Mouse (Mus musculus) neural tube, embryonic 11.5 days (tissue): ENCODE data around the gene Kif13a. TPM values are rescaled to one million over a fixed set of nuclear protein-coding genes. Genes with fewer than 3 reads are reported as not detected.

Experiments
- ATAC-seq: fragments of 200-750 bp; cut with Nextera tagmentation; 2 replicates; pipeline ENCODE4 v1.8.0; 2017; ENCODE audit warnings: moderate number of reproducible peaks, mild to moderate bottlenecking, moderate TSS enrichment, moderate library complexity; ENCODE audit not compliant: insufficient read depth, low FRiP score, low TSS enrichment
- DNase-seq: peaks from one replicate; pipeline ENCODE4 v3.0.0-alpha.2; 2015; ENCODE audit warnings: low spot score
- H3K27ac ChIP-seq: fragments of 300-500 bp; sonication (generic); 2 replicates; pipeline ENCODE4 v1.5.1; 2014; ENCODE audit warnings: low read depth, mild to moderate bottlenecking, low read length
- H3K27me3 ChIP-seq: fragments of 300-500 bp; sonication (generic); 2 replicates; pipeline ENCODE4 v1.6.1; 2014; ENCODE audit warnings: mild to moderate bottlenecking, low read length, mixed read lengths; ENCODE audit not compliant: control insufficient read depth, insufficient read depth
- H3K36me3 ChIP-seq: fragments of 300-500 bp; sonication (generic); 2 replicates; pipeline ENCODE4 v1.6.1; 2014; ENCODE audit warnings: mild to moderate bottlenecking, low read length, moderate library complexity, mixed read lengths; ENCODE audit not compliant: control insufficient read depth, insufficient read depth
- H3K4me1 ChIP-seq: fragments of 300-500 bp; sonication (generic); 2 replicates; pipeline ENCODE4 v1.6.1; 2014; ENCODE audit warnings: low read length, mixed read lengths; ENCODE audit not compliant: control insufficient read depth, insufficient read depth
- H3K4me2 ChIP-seq: fragments of 300-500 bp; sonication (generic); 2 replicates; pipeline ENCODE4 v1.6.1; 2014; ENCODE audit warnings: low read depth, mild to moderate bottlenecking, moderate library complexity
- H3K4me3 ChIP-seq: fragments of 300-500 bp; sonication (generic); 2 replicates; pipeline ENCODE4 v1.5.1; 2014; ENCODE audit warnings: low read depth, low read length
- H3K9ac ChIP-seq: fragments of 300-500 bp; sonication (generic); 2 replicates; pipeline ENCODE4 v1.6.1; 2014; ENCODE audit warnings: mild to moderate bottlenecking, low read length
- H3K9me3 ChIP-seq: fragments of 300-500 bp; sonication (generic); 2 replicates; pipeline ENCODE4 v1.6.1; 2016; ENCODE audit warnings: low read length; ENCODE audit not compliant: control insufficient read depth
- WGBS: fragments of 180-500 bp; shearing (Covaris S2); extraction: QIAGEN DNeasy Blood & Tissue Kit; methylation state at CpG from one replicate; pipeline ENCODE4 v1.1.7; 2014; 5-methylcytosine and 5-hydroxymethylcytosine counted together
- polyA plus RNA-seq: library from polyadenylated mRNA; unstranded; fragments of >200 nt; fragmentation: Nextera tagmentation; extraction: Ambion mirVana; gene quantifications from 2 replicates; pipeline ENCODE4 v1.2.1, GENCODE M21; 2014

Kif13a gene
- polyA plus RNA-seq, 1 experiment from 2014 or later, result 23.0 TPM

- H3K27ac ChIP-seq, result no peak overlapping the region
- no peaks in the 10 kb centered on the region for H3K9me3 ChIP-seq
- H3K4me1 ChIP-seq, result no peaks in the 10 kb centered on the region
- no peaks in the 10 kb centered on the region for H3K27me3 ChIP-seq
- no peak overlapping the region for H3K4me2 ChIP-seq
- peaks cover 2% of the 10 kb centered on the region; the same call in 1 of the 2 replicates for H3K36me3 ChIP-seq
- no peak for ATAC-seq
- WGBS, result 83% methylated on average over 12 of the region's 12 CpGs
- H3K4me3 ChIP-seq, result no peak overlapping the region
- no peak overlapping the region for H3K9ac ChIP-seq
- DNase-seq, result no peak
Measured at GRCm38 (mm10) chr13:46844561-46845235, 85.0 kb downstream of the Kif13a start.

GRCm38 (mm10) chr13:46843646-46844045 lies 86.0 kb downstream of the Kif13a start:
- Histone ChIP-seq H3K9me3 (no peaks in the 10 kb centered on the region), H3K27ac (no peak overlapping the region), H3K4me1 (no peaks in the 10 kb centered on the region), H3K4me3 (no peak overlapping the region), H3K9ac (no peak overlapping the region), H3K4me2 (no peak overlapping the region), H3K27me3 (no peaks in the 10 kb centered on the region), H3K36me3 (peaks cover 2% of the 10 kb centered on the region; the same call in 1 of the 2 replicates)
- WGBS, result 89% methylated on average over 3 of the region's 3 CpGs
- no peak for DNase-seq
- ATAC-seq, result no peak

GRCm38 (mm10) chr13:46842185-46842584 lies 87.5 kb downstream of the Kif13a start:
- Histone ChIP-seq H3K4me3 (no peak overlapping the region), H3K4me2 (no peak overlapping the region), H3K4me1 (no peaks in the 10 kb centered on the region), H3K36me3 (no peaks in the 10 kb centered on the region), H3K27me3 (no peaks in the 10 kb centered on the region), H3K27ac (no peak overlapping the region), H3K9me3 (no peaks in the 10 kb centered on the region), H3K9ac (no peak overlapping the region)
- DNase-seq (no peak), ATAC-seq (no peak)
- WGBS, result 84% methylated on average over 8 of the region's 8 CpGs

GRCm38 (mm10) chr13:46841668-46842067 lies 88.0 kb downstream of the Kif13a start:
- H3K27ac ChIP-seq, result no peak overlapping the region
- no peak for DNase-seq
- no peak overlapping the region for H3K4me2 ChIP-seq
- H3K27me3 ChIP-seq, result no peaks in the 10 kb centered on the region
- H3K9me3 ChIP-seq, result no peaks in the 10 kb centered on the region
- 87% methylated on average over 3 of the region's 3 CpGs for WGBS
- H3K9ac ChIP-seq, result no peak overlapping the region
- no peak for ATAC-seq
- H3K4me1 ChIP-seq, result no peaks in the 10 kb centered on the region
- no peak overlapping the region for H3K4me3 ChIP-seq
- H3K36me3 ChIP-seq, result no peaks in the 10 kb centered on the region

GRCm38 (mm10) chr13:46840676-46841075 lies 89.0 kb downstream of the Kif13a start:
- no peaks in the 10 kb centered on the region for H3K27me3 ChIP-seq
- no peak overlapping the region for H3K4me3 ChIP-seq
- ATAC-seq, result no peak
- H3K9me3 ChIP-seq, result no peaks in the 10 kb centered on the region
- H3K4me2 ChIP-seq, result no peak overlapping the region
- H3K27ac ChIP-seq, result no peak overlapping the region
- DNase-seq, result no peak
- no peak overlapping the region for H3K9ac ChIP-seq
- WGBS, result 93% methylated on average over 13 of the region's 13 CpGs
- no peaks in the 10 kb centered on the region for H3K36me3 ChIP-seq
- H3K4me1 ChIP-seq, result no peaks in the 10 kb centered on the region

GRCm38 (mm10) chr13:46839236-46839635 lies 90.4 kb downstream of the Kif13a start:
- H3K27ac ChIP-seq, result no peak overlapping the region
- no peak overlapping the region for H3K4me2 ChIP-seq
- no peaks in the 10 kb centered on the region for H3K4me1 ChIP-seq
- 0 out of 2 replicates have a peak, but pooled peaks cover 2% of the 10 kb centered on the region for H3K36me3 ChIP-seq
- H3K9me3 ChIP-seq, result no peaks in the 10 kb centered on the region
- H3K27me3 ChIP-seq, result no peaks in the 10 kb centered on the region
- ATAC-seq (no peak), DNase-seq (no peak)
- H3K9ac ChIP-seq, result no peak overlapping the region
- WGBS, result 86% methylated on average over 3 of the region's 3 CpGs
- H3K4me3 ChIP-seq, result no peak overlapping the region

- ATAC-seq (no peak), DNase-seq (no peak)
- Histone ChIP-seq H3K4me1 (no peaks in the 10 kb centered on the region), H3K36me3 (0 out of 2 replicates have a peak, but pooled peaks cover 2% of the 10 kb centered on the region), H3K4me2 (no peak overlapping the region), H3K27ac (no peak overlapping the region), H3K4me3 (no peak overlapping the region), H3K27me3 (no peaks in the 10 kb centered on the region), H3K9ac (no peak overlapping the region), H3K9me3 (no peaks in the 10 kb centered on the region)
- 67% methylated on average over 2 of the region's 2 CpGs for WGBS
Measured at GRCm38 (mm10) chr13:46838551-46838950, 91.1 kb downstream of the Kif13a start.

- Histone ChIP-seq H3K9me3 (peaks cover 3% of the 10 kb centered on the region; the same call in 1 of the 2 replicates), H3K4me2 (no peak overlapping the region), H3K27me3 (no peaks in the 10 kb centered on the region), H3K4me1 (no peaks in the 10 kb centered on the region), H3K4me3 (no peak overlapping the region), H3K9ac (no peak overlapping the region), H3K36me3 (peaks cover 11% of the 10 kb centered on the region), H3K27ac (no peak overlapping the region)
- WGBS, result 93% methylated on average over 11 of the region's 11 CpGs
- DNase-seq (no peak), ATAC-seq (no peak)
Measured at GRCm38 (mm10) chr13:46835351-46835750, 94.3 kb downstream of the Kif13a start.

GRCm38 (mm10) chr13:46834805-46835204 lies 94.9 kb downstream of the Kif13a start:
- H3K4me1 ChIP-seq, result no peaks in the 10 kb centered on the region
- peaks cover 16% of the 10 kb centered on the region for H3K36me3 ChIP-seq
- DNase-seq, result no peak
- no peaks in the 10 kb centered on the region for H3K27me3 ChIP-seq
- WGBS, result 97% methylated on average over 10 of the region's 10 CpGs
- H3K4me2 ChIP-seq, result no peak overlapping the region
- ATAC-seq, result no peak
- H3K4me3 ChIP-seq, result no peak overlapping the region
- peaks cover 3% of the 10 kb centered on the region; the same call in 1 of the 2 replicates for H3K9me3 ChIP-seq
- H3K27ac ChIP-seq, result no peak overlapping the region
- no peak overlapping the region for H3K9ac ChIP-seq
